Mouse (Mus musculus) lung, postnatal 0 days (tissue): ENCODE measurements at regions not wholly inside any gene's neighbourhood (a gene's known extent, or its start where the extent isn't known, plus 50 kb on each side); places are given as distances from the start of the nearest gene placed in this dataset.

Experiments
- CTCF ChIP-seq: IDR thresholded peaks from 2 replicates; pipeline ENCODE4 v1.5.1; 2016; ENCODE audit warnings: antibody characterized with exemption, mild to moderate bottlenecking
- EP300 ChIP-seq: IDR thresholded peaks from 2 replicates; pipeline ENCODE4 v1.6.1; 2016; ENCODE audit warnings: antibody characterized with exemption, mild to moderate bottlenecking, control low read depth

DNA sequence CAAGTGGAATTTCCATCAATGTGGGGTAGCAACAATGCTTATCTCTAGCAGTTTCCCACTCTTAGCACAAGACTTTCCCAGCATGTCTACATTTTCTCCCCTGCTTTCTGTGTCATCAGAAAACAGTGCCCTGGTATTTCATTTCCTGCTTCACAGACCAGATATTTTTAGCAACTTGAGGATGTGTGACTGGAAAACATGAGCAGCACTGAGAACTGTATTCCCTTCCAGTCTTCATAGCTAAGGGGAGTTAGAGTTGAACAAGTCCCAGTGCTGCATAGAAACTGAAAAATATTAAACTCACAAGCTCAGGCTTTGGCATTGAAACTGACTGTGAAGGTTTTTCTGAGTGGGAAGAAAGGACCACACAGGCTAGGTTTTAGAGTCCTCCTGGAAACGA is 73.7 kb upstream of the App start:
- TF ChIP-seq CTCF (no peak), EP300 (no peak)
